Mouse (Mus musculus) lung, adult 2 months (tissue): ENCODE data around the gene Gm29797.

Source experiments
- CTCF ChIP-seq: fragments of 200-500 bp; IDR thresholded peaks from 2 replicates; pipeline ENCODE4 v1.5.1; 2011; ENCODE audit warnings: mild to moderate bottlenecking, low read length, control low read depth; ENCODE audit not compliant: insufficient read depth
- POLR2A ChIP-seq: fragments of 200-500 bp; IDR thresholded peaks from 2 replicates; pipeline ENCODE4 v1.6.1; 2011; ENCODE audit warnings: low read depth, mild to moderate bottlenecking, control low read depth, low read length, borderline replicate concordance; ENCODE audit errors: extremely low read depth

- no peak for TF ChIP-seq POLR2A
- TF ChIP-seq CTCF, result no peak
Observed at GRCm38 (mm10) chr2:181684713-181685112, 27.9 kb downstream of the Gm29797 start.
